Mouse (Mus musculus) testis, postnatal 14 days (tissue): ENCODE results near the gene Ablim1.

Experiments
- DNase-seq: peaks from one replicate; pipeline ENCODE4 v3.0.0; 2021; ENCODE audit warnings: low spot score

Gene Ablim1

GRCm38 (mm10) chr19:57264296-57264947 is 50.3 kb downstream of the Ablim1 start:
- DNase-seq, result no peak

GRCm38 (mm10) chr19:57257801-57258200 is 56.9 kb downstream of the Ablim1 start:
- DNase-seq, result no peak

GRCm38 (mm10) chr19:57256666-57257065 is 58.1 kb downstream of the Ablim1 start:
- DNase-seq, result no peak

- DNase-seq, result no peak
Measured at GRCm38 (mm10) chr19:57255157-57255556, 59.6 kb downstream of the Ablim1 start.

- no peak for DNase-seq
Measured at GRCm38 (mm10) chr19:57252692-57253448, 61.8 kb downstream of the Ablim1 start.

- no peak for DNase-seq
Measured at GRCm38 (mm10) chr19:57248781-57249180, 65.9 kb downstream of the Ablim1 start.

DNA sequence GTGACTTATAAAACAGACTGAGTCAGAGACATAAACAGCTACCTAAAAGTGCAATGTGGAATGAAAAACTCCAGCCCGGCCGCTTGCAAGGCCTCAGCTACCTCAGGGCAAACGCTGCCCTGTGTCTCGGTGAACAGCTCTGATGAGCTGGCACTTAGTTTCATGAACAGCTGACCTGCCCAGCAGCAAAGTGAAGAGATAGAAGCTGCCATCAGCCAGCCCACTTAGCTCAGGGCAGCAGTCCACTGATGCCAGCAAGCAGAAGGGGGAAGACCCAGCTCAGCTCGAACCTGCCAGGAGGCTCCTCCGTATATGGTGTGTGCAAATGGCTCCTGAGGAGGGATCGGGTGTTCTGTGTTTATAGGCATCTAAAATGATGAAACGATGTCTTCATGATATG is 67.5 kb downstream of the Ablim1 start:
- DNase-seq, result no peak

GRCm38 (mm10) chr19:57244281-57244680 is 70.4 kb downstream of the Ablim1 start:
- DNase-seq, result no peak

GRCm38 (mm10) chr19:57243606-57244005 is 71.1 kb downstream of the Ablim1 start:
- DNase-seq, result no peak

DNA sequence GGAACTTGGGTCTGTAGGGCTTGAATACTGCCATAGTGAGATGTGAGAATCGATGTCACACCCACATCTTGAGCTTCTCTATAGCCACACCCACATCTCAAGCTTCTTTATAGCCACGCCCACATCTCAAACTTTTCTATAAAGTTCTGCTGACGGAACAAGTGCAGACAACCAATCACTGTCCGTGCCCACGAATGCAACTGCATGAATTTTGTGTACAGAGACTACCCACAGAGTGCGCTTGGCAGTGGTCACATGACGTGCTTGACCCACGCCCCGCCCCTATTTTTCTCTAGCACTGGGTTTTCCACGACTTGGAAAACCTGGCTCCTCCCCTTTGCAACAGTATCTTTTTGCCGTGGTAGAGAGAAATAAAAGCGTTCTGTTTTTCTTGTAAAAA is 71.5 kb downstream of the Ablim1 start:
- DNase-seq, result no peak

DNA sequence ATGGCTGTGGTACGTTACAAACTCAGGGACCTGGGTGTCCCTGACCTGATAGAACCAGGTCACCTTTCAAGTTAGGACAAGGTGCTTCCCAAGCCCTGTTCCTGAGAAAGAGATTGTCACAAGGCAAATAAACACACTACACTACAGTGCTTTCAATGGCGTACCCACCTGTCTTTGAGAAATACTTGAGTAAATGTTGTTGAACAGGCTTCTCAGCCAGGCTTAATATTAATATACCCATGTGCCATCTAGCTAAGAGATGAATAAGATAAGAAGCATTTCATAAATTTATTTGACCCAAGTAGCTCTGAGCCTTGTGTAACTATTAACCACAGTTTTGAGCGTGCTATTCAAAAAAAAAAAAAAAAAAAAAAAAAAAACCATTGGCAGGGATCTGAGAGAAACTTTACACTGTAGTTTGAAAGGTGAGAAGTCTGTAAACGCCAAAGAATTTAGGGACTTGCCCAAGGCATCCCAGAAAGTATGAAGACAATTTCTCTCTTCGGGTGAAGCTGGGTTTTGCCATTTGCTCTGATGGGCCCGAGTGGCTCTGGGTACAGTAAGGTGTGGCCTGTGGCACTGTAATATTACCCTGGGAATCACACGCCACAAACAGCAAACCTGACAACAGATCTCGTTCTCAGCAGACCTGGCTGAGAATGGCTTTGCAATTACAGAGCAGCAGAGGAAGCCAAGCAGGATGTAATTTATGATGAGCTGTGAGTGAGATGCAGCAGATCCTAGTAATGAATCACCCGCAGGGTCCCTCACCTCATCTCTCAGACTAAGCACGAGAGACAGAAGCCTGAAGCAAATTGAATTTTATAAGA is 73.1 kb downstream of the Ablim1 start:
- no peak for DNase-seq

DNA sequence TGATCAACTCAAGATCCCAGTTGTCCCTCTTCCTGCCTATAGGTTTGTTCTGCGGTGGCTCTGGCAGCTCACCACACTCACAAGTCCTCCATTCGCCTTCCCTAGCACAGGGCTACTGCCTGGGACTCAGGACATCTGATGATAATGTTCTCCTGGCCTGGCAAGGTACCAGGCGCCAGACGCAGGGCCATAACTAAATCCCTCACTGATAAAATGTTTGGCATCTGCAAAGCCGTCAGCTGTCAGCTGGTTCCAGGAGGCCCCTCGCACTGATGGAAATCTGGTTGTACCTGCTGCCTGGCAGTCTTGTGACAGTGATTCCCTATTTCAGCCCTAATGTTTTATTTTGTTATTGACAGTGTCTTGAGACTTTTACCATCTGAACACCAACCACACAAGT is 74.5 kb downstream of the Ablim1 start:
- no peak for DNase-seq

DNA sequence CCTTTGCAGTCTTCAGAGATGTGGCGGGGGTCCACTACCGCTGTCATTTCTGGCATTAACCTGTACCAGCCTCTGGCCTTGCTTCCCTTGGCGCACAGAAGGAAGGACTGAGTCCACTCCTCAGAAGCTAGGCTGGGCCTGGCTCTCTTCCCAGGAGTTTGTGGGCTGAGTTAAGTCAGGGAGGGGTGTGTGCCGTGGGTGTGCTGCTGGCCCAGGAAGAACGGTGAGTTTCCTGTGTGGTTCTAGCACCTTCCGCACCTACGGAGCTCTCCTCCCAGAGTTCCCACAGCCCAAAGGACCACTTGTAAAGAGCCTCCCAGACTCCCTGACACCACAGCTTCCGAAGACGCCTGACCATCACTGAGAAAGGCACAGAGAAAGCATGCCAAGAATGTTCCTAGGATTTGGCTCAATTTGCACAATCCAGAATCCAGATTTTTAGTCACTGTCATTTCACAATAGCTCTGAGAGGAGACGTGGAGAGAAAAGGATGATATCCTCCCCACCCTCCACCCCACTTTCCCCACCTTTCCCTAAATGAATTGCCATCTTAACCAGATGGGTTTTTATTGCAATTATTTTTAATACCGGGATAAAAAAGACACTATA is 75.4 kb downstream of the Ablim1 start:
- DNase-seq, result peak; percentile 29

DNA sequence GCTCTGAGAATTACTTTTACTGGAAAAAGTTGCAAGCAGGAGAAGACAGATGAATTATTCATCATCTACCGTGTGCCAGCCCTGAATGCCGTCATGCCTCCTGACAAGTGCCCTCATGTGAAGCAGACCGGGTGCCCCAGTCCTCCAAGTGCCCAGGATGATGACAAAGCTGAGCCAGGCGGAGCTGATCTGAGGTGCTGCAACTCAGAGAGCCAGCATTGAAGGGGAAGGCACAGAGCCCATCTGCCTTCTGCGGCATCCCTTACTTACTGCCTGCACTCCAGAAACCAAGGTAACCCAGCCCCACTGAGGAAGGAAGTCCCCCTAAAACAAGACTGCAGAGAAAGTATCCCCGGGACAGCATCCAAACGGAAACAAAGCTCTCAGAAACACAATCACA is 76.3 kb downstream of the Ablim1 start:
- no peak for DNase-seq

GRCm38 (mm10) chr19:57237534-57237933 is 77.2 kb downstream of the Ablim1 start:
- DNase-seq, result no peak

DNA sequence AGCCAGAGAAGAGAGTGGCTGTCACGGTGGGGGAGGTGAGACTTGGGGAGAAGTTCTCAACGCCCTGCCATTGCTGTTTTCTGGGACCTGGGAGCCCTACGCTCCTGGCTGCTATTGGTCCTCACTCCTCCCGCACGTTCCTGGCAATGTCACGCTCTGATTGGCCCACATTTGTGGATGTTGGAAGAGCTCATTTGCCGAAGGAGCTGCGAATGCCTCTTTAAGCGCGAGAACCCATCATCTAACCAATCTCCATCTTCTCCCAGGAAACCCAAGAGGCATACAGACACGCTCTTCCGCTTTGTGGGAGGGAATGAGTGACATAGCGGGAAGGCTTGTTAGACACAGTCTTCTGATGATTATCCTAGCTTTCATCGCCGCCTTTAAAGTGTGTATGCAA is 78.1 kb downstream of the Ablim1 start:
- no peak for DNase-seq

DNA sequence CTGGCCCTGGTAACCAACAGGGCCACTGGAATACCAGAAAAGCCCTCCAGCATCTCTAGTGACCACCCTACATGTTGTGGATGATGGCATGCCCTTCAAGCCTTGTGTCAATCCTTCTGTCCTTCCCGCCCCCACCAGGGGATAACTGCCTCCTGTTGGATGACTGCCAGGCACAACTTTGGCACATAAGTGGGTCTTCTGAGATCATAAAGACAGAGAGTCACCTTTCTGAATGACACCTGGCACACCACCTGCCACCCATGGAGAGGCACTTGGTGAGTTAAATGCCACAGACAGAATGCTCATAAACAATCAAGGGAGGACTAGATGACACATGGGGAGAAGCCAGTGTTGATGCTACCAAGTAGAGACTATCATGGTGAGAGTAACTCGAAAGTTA is 78.8 kb downstream of the Ablim1 start:
- no peak for DNase-seq

GRCm38 (mm10) chr19:57230996-57231395 is 83.7 kb downstream of the Ablim1 start:
- DNase-seq, result no peak

DNA sequence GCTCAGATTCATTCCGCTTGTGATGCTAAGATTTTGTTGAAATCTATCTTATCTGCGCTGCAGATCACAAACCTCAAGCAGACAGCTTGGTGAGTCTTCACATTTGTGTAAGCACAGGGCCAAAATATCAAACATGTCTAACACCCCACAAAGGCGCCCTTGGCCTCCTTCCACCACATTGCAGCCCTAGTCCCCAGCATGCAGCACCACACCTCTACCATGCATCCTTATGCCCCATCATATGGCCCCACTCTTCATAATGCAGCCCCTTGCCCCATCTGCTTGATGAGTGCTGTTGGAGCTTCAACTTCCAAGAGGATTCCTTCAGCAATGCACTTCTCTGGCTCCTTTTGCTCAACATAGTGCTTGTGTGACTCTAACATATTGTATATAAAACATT is 85.6 kb downstream of the Ablim1 start:
- DNase-seq, result no peak

GRCm38 (mm10) chr19:57228576-57228975 is 86.1 kb downstream of the Ablim1 start:
- DNase-seq, result no peak

GRCm38 (mm10) chr19:57224390-57224789 is 90.3 kb downstream of the Ablim1 start:
- no peak for DNase-seq

- DNase-seq, result no peak
Measured at GRCm38 (mm10) chr19:57223686-57224085, 91.0 kb downstream of the Ablim1 start.
